Mouse (Mus musculus) liver, adult 2 months (tissue): ENCODE data around the gene Pbx4. TPM values are rescaled to one million over a fixed set of nuclear protein-coding genes. Genes with fewer than 3 reads are reported as not detected.

Source experiments
- DNase-seq: peaks from one replicate; pipeline ENCODE4 v3.0.0-alpha.2; 2011; ENCODE audit warnings: low read depth, low spot score; ENCODE audit errors: extremely low read depth
- H3K27ac ChIP-seq: fragments of 200-500 bp; replicated peaks from 2 replicates; pipeline ENCODE4 v1.5.1; 2012; ENCODE audit warnings: low read depth, mild to moderate bottlenecking, control low read depth, inconsistent platforms, low read length; ENCODE audit not compliant: insufficient read depth
- H3K27me3 ChIP-seq: fragments of 200-500 bp; 2 replicates; pipeline ENCODE4 v1.6.1; 2012; ENCODE audit warnings: mild to moderate bottlenecking, moderate library complexity, low read length, inconsistent platforms; ENCODE audit not compliant: control insufficient read depth, insufficient read depth
- H3K36me3 ChIP-seq: fragments of 200-500 bp; 2 replicates; pipeline ENCODE4 v1.6.1; 2012; ENCODE audit warnings: low read length, inconsistent platforms; ENCODE audit not compliant: control insufficient read depth, insufficient read depth
- H3K4me1 ChIP-seq: fragments of 200-500 bp; 2 replicates; pipeline ENCODE4 v1.6.1; 2011; ENCODE audit warnings: low read length; ENCODE audit not compliant: control insufficient read depth, insufficient read depth
- H3K4me3 ChIP-seq: fragments of 200-500 bp; 2 replicates; pipeline ENCODE4 v1.5.1; 2011; ENCODE audit warnings: low read depth, mild to moderate bottlenecking, control low read depth, low read length, moderate library complexity; ENCODE audit not compliant: insufficient read depth
- H3K79me2 ChIP-seq: fragments of 200-500 bp; 2 replicates; pipeline ENCODE4 v1.6.1; 2012; ENCODE audit warnings: inconsistent platforms, mild to moderate bottlenecking, low read length, moderate library complexity; ENCODE audit not compliant: control insufficient read depth, insufficient read depth
- H3K9ac ChIP-seq: fragments of 200-500 bp; 2 replicates; pipeline ENCODE4 v1.6.1; 2012; ENCODE audit warnings: low read depth, mild to moderate bottlenecking, control low read depth, inconsistent platforms, low read length
- CTCF ChIP-seq: fragments of 200-500 bp; IDR thresholded peaks from 2 replicates; pipeline ENCODE4 v1.5.1; 2011; ENCODE audit warnings: low read depth, low read length, control low read depth
- POLR2A ChIP-seq: fragments of 200-500 bp; IDR thresholded peaks from 2 replicates; pipeline ENCODE4 v1.6.1; 2011; ENCODE audit warnings: low read length, control low read depth; ENCODE audit not compliant: insufficient read depth; ENCODE audit errors: extremely low read depth
- WGBS: fragments of 180-500 bp; shearing (Covaris S2); methylation state at CpG from one replicate; pipeline ENCODE4 v1.1.7; 2018; 5-methylcytosine and 5-hydroxymethylcytosine counted together
- polyA plus RNA-seq: library from polyadenylated mRNA; depleted of rRNA; stranded (reverse); fragments of >200 nt; gene quantifications from 2 replicates; pipeline ENCODE4 v1.2.3, GENCODE M21; 2012
- total RNA-seq: library from RNA; depleted of rRNA; stranded (reverse); fragments of >200 nt; gene quantifications from 2 replicates; pipeline ENCODE4 v1.2.3, GENCODE M21; 2014

Gene Pbx4
- total and polyA plus RNA-seq, 2 experiments = 0.46 to 1.7 TPM

- Histone ChIP-seq H3K79me2 (no peaks in the 10 kb centered on the region), H3K4me3 (no peak overlapping the region)
- 6% methylated on average over 32 of the region's 32 CpGs for WGBS
These were observed 56.6 kb downstream of the Pbx4 start for GRCm38 (mm10) chr8:69888902-69889301.

GRCm38 (mm10) chr8:69890813-69891241 lies 58.5 kb downstream of the Pbx4 start:
- Histone ChIP-seq H3K27ac (no peak overlapping the region), H3K9ac (no peak overlapping the region), H3K79me2 (0 out of 2 replicates have a peak, but pooled peaks cover 2% of the 10 kb centered on the region), H3K4me3 (no peak overlapping the region), H3K36me3 (no peaks in the 10 kb centered on the region; the same call in 1 of the 2 replicates), H3K4me1 (peaks cover 7% of the 10 kb centered on the region), H3K27me3 (peaks cover 25% of the 10 kb centered on the region)
- no peak for DNase-seq
- 58% methylated on average over 19 of the region's 19 CpGs for WGBS
- TF ChIP-seq CTCF (peak; percentile 69), POLR2A (no peak)

More at GRCm38 (mm10) chr8:69888902-69889301, 56.6 kb downstream of the Pbx4 start:
- H3K9ac ChIP-seq = no peak overlapping the region; the same call in 1 of the 2 replicates
- TF ChIP-seq POLR2A (no peak), CTCF (no peak)
- no peak overlapping the region for H3K27ac ChIP-seq
- H3K36me3 ChIP-seq = no peaks in the 10 kb centered on the region; the same call in 1 of the 2 replicates
- H3K27me3 ChIP-seq = peaks cover 35% of the 10 kb centered on the region
- peaks cover 7% of the 10 kb centered on the region for H3K4me1 ChIP-seq
- DNase-seq = no peak

DNA sequence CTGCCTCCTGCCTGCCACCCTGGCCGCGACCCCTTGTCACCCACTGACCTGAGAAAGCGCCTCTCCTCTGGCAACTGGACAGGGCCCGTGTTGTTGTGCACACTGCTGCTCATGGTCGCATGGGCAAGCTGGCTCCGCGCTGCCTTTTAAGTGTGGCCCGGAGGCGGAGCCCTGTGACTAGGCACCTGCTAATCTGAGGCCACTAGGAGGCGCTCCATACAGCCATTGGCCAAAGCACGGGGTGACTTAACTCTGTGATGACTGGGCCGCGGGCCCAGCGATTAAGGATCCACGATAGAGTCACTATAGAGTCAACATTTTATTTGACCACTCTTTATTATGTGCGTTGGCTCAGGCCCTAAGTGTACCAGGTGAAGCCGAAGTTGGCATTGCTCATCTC lies 61.6 kb downstream of the Pbx4 start:
- TF ChIP-seq POLR2A = no peak
- peak; percentile 61 for TF ChIP-seq CTCF
- peaks cover 14% of the 10 kb centered on the region; the same call in 1 of the 2 replicates for H3K79me2 ChIP-seq

GRCm38 (mm10) chr8:69894836-69895332 lies 62.6 kb downstream of the Pbx4 start:
- no peak overlapping the region for H3K9ac ChIP-seq
- H3K27ac ChIP-seq = no peak overlapping the region
- peaks cover 20% of the 10 kb centered on the region for H3K4me1 ChIP-seq
- H3K27me3 ChIP-seq = no peaks in the 10 kb centered on the region
- TF ChIP-seq CTCF = no peak
- no peak for TF ChIP-seq POLR2A
- WGBS = 83% methylated on average over 6 of the region's 6 CpGs
- no peak for DNase-seq
- no peak overlapping the region for H3K4me3 ChIP-seq
- no peaks in the 10 kb centered on the region; the same call in 1 of the 2 replicates for H3K36me3 ChIP-seq
- H3K79me2 ChIP-seq = peaks cover 14% of the 10 kb centered on the region; the same call in 1 of the 2 replicates

More for the DNA sequence above, 61.6 kb downstream of the Pbx4 start:
- Histone ChIP-seq H3K4me3 (no peak overlapping the region), H3K36me3 (no peaks in the 10 kb centered on the region; the same call in 1 of the 2 replicates), H3K9ac (no peak overlapping the region), H3K27ac (no peak overlapping the region), H3K27me3 (peaks cover 7% of the 10 kb centered on the region), H3K4me1 (peaks cover 19% of the 10 kb centered on the region)
- WGBS = 62% methylated on average over 17 of the region's 17 CpGs
- no peak for DNase-seq

GRCm38 (mm10) chr8:69895772-69896451 lies 63.6 kb downstream of the Pbx4 start:
- no peaks in the 10 kb centered on the region for H3K27me3 ChIP-seq
- no peaks in the 10 kb centered on the region; the same call in 1 of the 2 replicates for H3K36me3 ChIP-seq
- no peak overlapping the region for H3K4me3 ChIP-seq
- H3K9ac ChIP-seq = no peak overlapping the region
- TF ChIP-seq CTCF (no peak), POLR2A (no peak)
- DNase-seq = no peak
- peaks cover 23% of the 10 kb centered on the region for H3K4me1 ChIP-seq
- WGBS = 71% methylated on average over 4 of the region's 4 CpGs
- no peak overlapping the region for H3K27ac ChIP-seq
- peaks cover 20% of the 10 kb centered on the region for H3K79me2 ChIP-seq

GRCm38 (mm10) chr8:69897857-69898256 lies 65.6 kb downstream of the Pbx4 start:
- TF ChIP-seq CTCF (no peak), POLR2A (no peak)
- WGBS = 57% methylated on average over 6 of the region's 6 CpGs
- no peak overlapping the region for H3K9ac ChIP-seq
- H3K27ac ChIP-seq = 0 out of 2 replicates have a peak overlapping the region, but pooled peaks have one; percentile 3
- H3K4me3 ChIP-seq = no peak overlapping the region
- peak; percentile 49 for DNase-seq
- peaks cover 29% of the 10 kb centered on the region for H3K4me1 ChIP-seq
- no peaks in the 10 kb centered on the region for H3K27me3 ChIP-seq
- H3K79me2 ChIP-seq = peaks cover 20% of the 10 kb centered on the region
- no peaks in the 10 kb centered on the region; the same call in 1 of the 2 replicates for H3K36me3 ChIP-seq
